Mouse (Mus musculus) brain, embryonic 18.5 days (tissue): ENCODE results near the gene Pgghg.
"Not testable (repeated sequence)": the region's sequence is repeated elsewhere in the genome, so short reads cannot be mapped to it uniquely, and the experiment has no call there.

ENCODE experiments used
- DNase-seq: peaks from one replicate; pipeline ENCODE4 v3.0.0-alpha.2; 2012; ENCODE audit warnings: low read depth, low spot score

Gene Pgghg

GRCm38 (mm10) chr7:140954733-140955071 is 13.5 kb downstream of the Pgghg start:
- no peak for DNase-seq

GRCm38 (mm10) chr7:140955342-140955741 is 14.2 kb downstream of the Pgghg start:
- no peak for DNase-seq

GRCm38 (mm10) chr7:140955758-140956555 is 14.8 kb downstream of the Pgghg start, which contains the start of the genes Gm45717 and Ifitm2:
Gene Gm45717 (minus strand): TSS chr7:140955937.
Gene Ifitm2 (minus strand): TSS chr7:140955987.
- DNase-seq = no peak

GRCm38 (mm10) chr7:140956556-140956869 is 15.3 kb downstream of the Pgghg start:
- DNase-seq = no peak

- no peak for DNase-seq
Measured at GRCm38 (mm10) chr7:140959181-140959901, 18.1 kb downstream of the Pgghg start.

GRCm38 (mm10) chr7:140960026-140960425 is 18.8 kb downstream of the Pgghg start:
- DNase-seq = no peak

- no peak for DNase-seq
Measured at GRCm38 (mm10) chr7:140961416-140961815, 20.2 kb downstream of the Pgghg start.

- no peak for DNase-seq
Measured at GRCm38 (mm10) chr7:140962733-140963132, 21.5 kb downstream of the Pgghg start.

GRCm38 (mm10) chr7:140966921-140967320 is 25.7 kb downstream of the Pgghg start, which contains the start of gene Ifitm1:
Gene Ifitm1 (plus strand): TSS chr7:140967221.
- no peak for DNase-seq

GRCm38 (mm10) chr7:140967862-140968591 is 26.8 kb downstream of the Pgghg start:
- DNase-seq = no peak

- not testable (repeated sequence) for DNase-seq
Measured at GRCm38 (mm10) chr7:140968710-140969109, 27.5 kb downstream of the Pgghg start.

GRCm38 (mm10) chr7:140970931-140971330 is 29.7 kb downstream of the Pgghg start:
- DNase-seq = no peak

GRCm38 (mm10) chr7:140971479-140972171 is 30.4 kb downstream of the Pgghg start:
- no peak for DNase-seq

GRCm38 (mm10) chr7:140973396-140974165 is 32.4 kb downstream of the Pgghg start:
- DNase-seq = no peak

GRCm38 (mm10) chr7:140974940-140975339 is 33.7 kb downstream of the Pgghg start:
- DNase-seq = no peak

GRCm38 (mm10) chr7:140975465-140975864 is 34.3 kb downstream of the Pgghg start:
- no peak for DNase-seq

GRCm38 (mm10) chr7:140976720-140977119 is 35.5 kb downstream of the Pgghg start:
- not testable (repeated sequence) for DNase-seq

- DNase-seq = no peak
Measured at GRCm38 (mm10) chr7:140981704-140982103, 40.5 kb downstream of the Pgghg start.

- DNase-seq = no peak
Measured at GRCm38 (mm10) chr7:140982971-140983370, 41.8 kb downstream of the Pgghg start.

- no peak for DNase-seq
Measured at GRCm38 (mm10) chr7:140987182-140988138, 46.3 kb downstream of the Pgghg start.
